Mouse (Mus musculus): ENCODE measurements at regions not wholly inside any gene's neighbourhood (a gene's known extent, or its start where the extent isn't known, plus 50 kb on each side); places are given as distances from the start of the nearest gene placed in this dataset.

DNA sequence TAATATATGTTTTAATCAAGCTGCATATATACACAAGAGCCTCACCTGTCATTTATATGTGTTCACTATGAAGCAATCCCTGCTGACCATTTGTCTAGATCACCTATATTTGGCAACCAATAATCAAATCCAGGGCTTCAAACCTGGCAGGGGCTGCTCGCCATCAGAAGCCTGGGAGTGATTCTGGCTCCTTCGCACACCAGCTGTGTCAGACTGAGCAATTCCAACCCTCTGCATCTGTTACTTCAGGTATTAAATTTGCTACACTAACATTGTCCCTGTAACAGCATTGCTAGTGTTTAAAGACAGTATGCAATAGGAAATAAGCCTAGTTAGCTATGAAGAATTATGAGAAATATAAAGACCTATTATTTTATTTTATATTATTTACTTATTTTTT, 330.5 kb downstream of the Kcns3 start:
- TF ChIP-seq CTCF (IDR thresholded peaks at IDR 0.05) (no peak), POLR2A (IDR thresholded peaks at IDR 0.05; ENCODE audit: insufficient read depth, low read depth, low read length) (no peak)
